8 mouse cellular contexts compared by ENCODE assay signal in genomic region chr9:108002778-108003530, GRCm38 (mm10). TPM values are rescaled to one million over a fixed set of nuclear protein-coding genes. Genes with fewer than 3 reads are reported as not detected.
A peak's percentile ranks its signal among the peaks of the same experiment; 100 is the strongest.
DNase-seq lines count a peak whose midpoint lies in the region; ATAC-seq and TF ChIP-seq lines count a peak whose summit lies in the region.

No protein-coding gene starts in this region.

- peak overlapping the region; percentile 96 for H3ac ChIP-seq in C2C12 (ENCODE audit: control insufficient read depth, insufficient read length, low read depth)

- H3K4me1 ChIP-seq in heart, embryonic 13.5 days: peaks cover 31% of the 10 kb centered on the region
- peaks cover 26% of the 10 kb centered on the region for H3K4me1 ChIP-seq in hindbrain, embryonic 12.5 days

- peaks cover 24% of the 10 kb centered on the region for H3K79me3 ChIP-seq in C2C12 (ENCODE audit: low read depth)

- H3K9ac ChIP-seq in heart, embryonic 13.5 days: peak overlapping the region; percentile 99
- peak overlapping the region; percentile 96 for H3K9ac ChIP-seq in hindbrain, embryonic 12.5 days

- H3K4me3 ChIP-seq in heart, embryonic 13.5 days: peak overlapping the region; percentile 99
- H3K4me3 ChIP-seq in C2C12 (ENCODE audit: insufficient read depth, poor library complexity, severe bottlenecking): peak overlapping the region; percentile 75
- H3K4me3 ChIP-seq in hindbrain, embryonic 12.5 days: peak overlapping the region; percentile 98

- WGBS in heart, embryonic 13.5 days: under 1% methylated on average over 50 of the region's 50 CpGs
- WGBS in hindbrain, embryonic 12.5 days: under 1% methylated on average over 50 of the region's 50 CpGs

- peak overlapping the region; percentile 97 for H3K27ac ChIP-seq in heart, embryonic 13.5 days (replicated peaks)
- peak overlapping the region; percentile 96 for H3K27ac ChIP-seq in hindbrain, embryonic 12.5 days

- TF ChIP-seq CTCF in C2C12 (IDR thresholded peaks at IDR 0.05; ENCODE audit: control insufficient read depth, insufficient read depth, insufficient read length): no peak
- TF ChIP-seq CTCF in brain, embryonic 14.5 days (IDR thresholded peaks at IDR 0.05; ENCODE audit: borderline replicate concordance, extremely low read depth, insufficient read depth, insufficient read length): no peak

- no peaks in the 10 kb centered on the region for H3K9me3 ChIP-seq in heart, embryonic 13.5 days
- no peaks in the 10 kb centered on the region for H3K9me3 ChIP-seq in hindbrain, embryonic 12.5 days (replicated peaks)

- no peaks in the 10 kb centered on the region for H3K27me3 ChIP-seq in heart, embryonic 13.5 days (replicated peaks)
- peaks cover 18% of the 10 kb centered on the region for H3K27me3 ChIP-seq in C2C12 (ENCODE audit: control insufficient read depth, insufficient read depth, insufficient read length)
- no peaks in the 10 kb centered on the region for H3K27me3 ChIP-seq in hindbrain, embryonic 12.5 days

- DNase-seq in heart, postnatal 4 days: no peak
- DNase-seq in brain, embryonic 14.5 days (ENCODE audit: low read depth): peak; percentile 60
- peak; percentile 17 for DNase-seq in lung, postnatal 14 days
- DNase-seq in layer of hippocampus, postnatal 14 days (ENCODE audit: low spot score in 2 of 2): no peak
- DNase-seq in natural killer cell, adult 2 months (ENCODE audit: low spot score in 2 of 2): no peak

- H3K36me3 ChIP-seq in heart, embryonic 13.5 days: no peaks in the 10 kb centered on the region
- H3K36me3 ChIP-seq in C2C12 (ENCODE audit: control insufficient read depth, insufficient read depth): no peaks in the 10 kb centered on the region
- H3K36me3 ChIP-seq in hindbrain, embryonic 12.5 days: no peaks in the 10 kb centered on the region

- TF ChIP-seq POLR2A in brain, embryonic 14.5 days (IDR thresholded peaks at IDR 0.05; ENCODE audit: borderline replicate concordance, extremely low read depth, insufficient read depth, insufficient read length, poor library complexity, severe bottlenecking): no peak

- peak overlapping the region; percentile 88 for H3K4me2 ChIP-seq in heart, embryonic 13.5 days
- H3K4me2 ChIP-seq in hindbrain, embryonic 12.5 days (replicated peaks): peak overlapping the region; percentile 84

- no peak for ATAC-seq in heart, embryonic 13.5 days (ENCODE audit: extremely low read depth, insufficient number of reproducible peaks, low FRiP score, low TSS enrichment)
- peak; percentile 72 for ATAC-seq in hindbrain, embryonic 12.5 days (ENCODE audit: low FRiP score)

- H3K79me2 ChIP-seq in C2C12 (ENCODE audit: control insufficient read depth, insufficient read depth): peaks cover 55% of the 10 kb centered on the region

TF ChIP-seq in C2C12, 6 proteins besides CTCF, POLR2A, EP300 and RAD21:
- TF ChIP-seq MAX (IDR thresholded peaks at IDR 0.05) (no peak), MYOD1 (IDR thresholded peaks at IDR 0.05; ENCODE audit: control insufficient read depth, insufficient read length, low read depth) (no peak), CEBPB (IDR thresholded peaks at IDR 0.05; ENCODE audit: low read depth) (no peak), FOSL1 (IDR thresholded peaks at IDR 0.05; ENCODE audit: insufficient read depth, low read length, poor library complexity, severe bottlenecking) (no peak), USF1 (IDR thresholded peaks at IDR 0.05; ENCODE audit: low read depth) (no peak), MYOG (IDR thresholded peaks at IDR 0.05; ENCODE audit: control insufficient read depth, extremely low read depth, insufficient read length) (no peak)

RNA-seq across cellular contexts. Expression of gene Ip6k1, which starts 0.7 kb away (rescaled TPM):
- polyA plus RNA-seq in heart, embryonic 13.5 days (2015; fragmentation: Nextera tagmentation; extraction: Ambion mirVana): 37.0 and 40.7 TPM in 2 replicates
- 10 to 100 TPM; 48.3 to 55.4 TPM for total RNA-seq in heart, postnatal 4 days (2021)
- 30.8 TPM for polyA plus RNA-seq in C2C12 (2012; fragmentation: generic; extraction: Trizol)
- 163 and 198 TPM in 2 replicates for polyA plus RNA-seq in brain, embryonic 14.5 days (2012; rRNA removed)
- 100 and 102 TPM in 2 replicates for polyA plus RNA-seq in hindbrain, embryonic 12.5 days (2016; fragmentation: Nextera tagmentation; extraction: Ambion mirVana)
- total RNA-seq in layer of hippocampus, postnatal 14 days (2021): 100 to 1,000 TPM; 178 to 188 TPM

RNA-seq across cellular contexts. Expression of gene Gm20662, which starts 6.8 kb away (rescaled TPM):
- 0.71 TPM in 1 of 2 replicates, not detected in the other for polyA plus RNA-seq in heart, embryonic 13.5 days (2015; fragmentation: Nextera tagmentation; extraction: Ambion mirVana)
- 1 to 10 TPM in 1 of 2 experiments, under 1 TPM in 1; 0.17 to 1.6 TPM for total RNA-seq in heart, postnatal 4 days (2021)
- polyA plus RNA-seq in C2C12 (2012; fragmentation: generic; extraction: Trizol): 0.20 TPM
- polyA plus RNA-seq in brain, embryonic 14.5 days (2012; rRNA removed): 2.3 and 4.5 TPM in 2 replicates
- polyA plus RNA-seq in hindbrain, embryonic 12.5 days (2016; fragmentation: Nextera tagmentation; extraction: Ambion mirVana): 0.13 TPM in 1 of 2 replicates, not detected in the other
- total RNA-seq in layer of hippocampus, postnatal 14 days (2021): 1 to 10 TPM in 1 of 2 experiments, not detected in 1; 1.1 TPM

RNA-seq across cellular contexts. Expression of gene Cdhr4, which starts 10.7 kb away (rescaled TPM):
- 7.6 and 7.7 TPM in 2 replicates for polyA plus RNA-seq in heart, embryonic 13.5 days (2015; fragmentation: Nextera tagmentation; extraction: Ambion mirVana)
- 1 to 10 TPM; 1.4 to 2.1 TPM for total RNA-seq in heart, postnatal 4 days (2021)
- not detected for polyA plus RNA-seq in C2C12 (2012; fragmentation: generic; extraction: Trizol)
- polyA plus RNA-seq in brain, embryonic 14.5 days (2012; rRNA removed): 6.1 and 6.7 TPM in 2 replicates
- 5.5 and 5.7 TPM in 2 replicates for polyA plus RNA-seq in hindbrain, embryonic 12.5 days (2016; fragmentation: Nextera tagmentation; extraction: Ambion mirVana)
- total RNA-seq in layer of hippocampus, postnatal 14 days (2021): 1 to 10 TPM; 4.0 TPM

RNA-seq across cellular contexts. Expression of gene Inka1, which starts 17.3 kb away (rescaled TPM):
- polyA plus RNA-seq in heart, embryonic 13.5 days (2015; fragmentation: Nextera tagmentation; extraction: Ambion mirVana): 50.6 and 52.7 TPM in 2 replicates
- 10 to 100 TPM; 24.8 to 27.7 TPM for total RNA-seq in heart, postnatal 4 days (2021)
- 1.8 TPM for polyA plus RNA-seq in C2C12 (2012; fragmentation: generic; extraction: Trizol)
- polyA plus RNA-seq in brain, embryonic 14.5 days (2012; rRNA removed): 13.3 and 14.6 TPM in 2 replicates
- polyA plus RNA-seq in hindbrain, embryonic 12.5 days (2016; fragmentation: Nextera tagmentation; extraction: Ambion mirVana): 51.0 and 52.6 TPM in 2 replicates
- 10 to 100 TPM in 1 of 2 experiments, 1 to 10 TPM in 1; 9.2 to 11.5 TPM for total RNA-seq in layer of hippocampus, postnatal 14 days (2021)

RNA-seq across cellular contexts. Expression of gene Gm20661, which starts 20.1 kb away (rescaled TPM):
- polyA plus RNA-seq in heart, embryonic 13.5 days (2015; fragmentation: Nextera tagmentation; extraction: Ambion mirVana): 3.8 and 4.6 TPM in 2 replicates
- total RNA-seq in heart, postnatal 4 days (2021): 1 to 10 TPM in 1 of 2 experiments, under 1 TPM in 1; 0.72 to 1.2 TPM
- not detected for polyA plus RNA-seq in C2C12 (2012; fragmentation: generic; extraction: Trizol)
- polyA plus RNA-seq in brain, embryonic 14.5 days (2012; rRNA removed): 1.3 and 1.7 TPM in 2 replicates
- polyA plus RNA-seq in hindbrain, embryonic 12.5 days (2016; fragmentation: Nextera tagmentation; extraction: Ambion mirVana): 3.2 and 3.3 TPM in 2 replicates
- 1 to 10 TPM; 1.2 to 1.6 TPM for total RNA-seq in layer of hippocampus, postnatal 14 days (2021)

Comparison
In these comparisons a context has a peak if more than half of its experiments do, and no peak if none do; other contexts are left out.
1. DNase-seq: peak in brain, embryonic 14.5 days (single experiment) and lung, postnatal 14 days (single experiment); none in heart, postnatal 4 days (single experiment), layer of hippocampus, postnatal 14 days (0 of 2) and natural killer cell, adult 2 months (0 of 2).
2. Peak in every context shown above with its lines, with median percentiles within 50 percentile points of each other: H3K4me3 ChIP-seq.